Mouse (Mus musculus): Measurements from ENCODE around the gene Nbeal1. TPM values are rescaled to one million over a fixed set of nuclear protein-coding genes. Genes with fewer than 3 reads are reported as not detected.

Gene Nbeal1
- total RNA-seq, 2 experiments from 2014 or later = 31.4 to 46.7 TPM

DNA sequence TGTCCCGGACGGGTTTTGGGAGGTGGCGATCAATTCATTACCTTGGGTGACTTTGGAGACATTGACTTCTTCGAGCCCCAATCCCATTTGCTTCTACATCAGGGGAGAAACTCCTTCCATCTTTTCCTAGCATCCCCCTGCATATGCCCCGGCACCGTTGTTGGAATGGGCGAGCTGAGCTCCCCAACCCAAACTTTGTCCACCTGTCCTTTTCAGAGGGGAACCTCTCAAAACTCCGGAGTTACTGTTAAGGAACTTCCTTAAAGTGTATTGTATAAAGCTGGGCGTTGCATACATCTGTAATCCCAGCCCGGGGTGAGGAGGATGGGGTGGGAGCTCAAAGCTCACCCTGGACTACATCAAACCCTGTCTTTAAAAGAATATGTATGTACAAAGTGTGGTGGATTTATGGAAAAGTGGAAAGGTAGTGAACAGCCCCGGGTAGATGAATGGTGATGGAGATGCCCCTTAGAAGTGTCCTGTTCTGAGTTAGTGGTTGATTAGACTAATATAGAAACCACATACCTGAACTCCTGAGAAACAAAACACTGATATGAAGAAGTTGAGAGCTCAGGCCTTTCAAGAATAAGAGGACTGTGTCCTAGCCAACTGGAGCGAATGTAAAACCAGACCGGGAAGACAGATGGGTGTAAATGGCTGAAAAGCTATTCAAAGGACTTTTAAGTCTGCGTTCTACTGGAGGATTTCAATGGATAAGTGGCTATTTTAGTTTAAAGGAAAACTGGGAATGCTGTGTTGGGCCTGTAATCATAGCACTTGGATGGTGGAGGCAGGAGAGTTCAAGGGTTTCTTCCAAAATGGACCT, 163.4 kb downstream of the Nbeal1 start:
- DNase-seq = no peak

GRCm38 (mm10) chr1:60344670-60345069, 164.3 kb downstream of the Nbeal1 start:
- DNase-seq = no peak

GRCm38 (mm10) chr1:60345712-60346111, 165.3 kb downstream of the Nbeal1 start:
- DNase-seq = no peak

GRCm38 (mm10) chr1:60352786-60353185, 172.4 kb downstream of the Nbeal1 start:
- no peak for DNase-seq

- DNase-seq = no peak
These were observed 181.2 kb downstream of the Nbeal1 start for GRCm38 (mm10) chr1:60361626-60362025.

DNA sequence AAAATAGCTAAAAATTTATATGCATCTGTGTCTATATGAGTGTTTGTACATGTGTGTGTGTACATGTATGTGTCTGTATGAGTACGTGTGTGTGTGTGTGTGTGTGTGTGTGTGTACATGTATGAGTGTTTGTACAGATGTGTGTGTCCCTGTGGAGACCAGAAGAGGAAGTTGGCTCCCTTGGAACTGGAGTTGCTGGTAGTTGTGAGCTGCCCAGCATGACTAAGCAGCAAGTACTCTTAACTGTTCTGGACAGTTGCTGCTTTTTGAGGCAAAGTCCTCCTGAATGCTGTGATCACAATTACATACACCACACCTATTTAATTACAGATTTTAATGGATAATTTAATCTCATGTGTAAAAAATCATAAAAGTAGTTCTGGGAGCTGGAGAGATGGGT, 196.2 kb downstream of the Nbeal1 start:
- no peak for DNase-seq

DNA sequence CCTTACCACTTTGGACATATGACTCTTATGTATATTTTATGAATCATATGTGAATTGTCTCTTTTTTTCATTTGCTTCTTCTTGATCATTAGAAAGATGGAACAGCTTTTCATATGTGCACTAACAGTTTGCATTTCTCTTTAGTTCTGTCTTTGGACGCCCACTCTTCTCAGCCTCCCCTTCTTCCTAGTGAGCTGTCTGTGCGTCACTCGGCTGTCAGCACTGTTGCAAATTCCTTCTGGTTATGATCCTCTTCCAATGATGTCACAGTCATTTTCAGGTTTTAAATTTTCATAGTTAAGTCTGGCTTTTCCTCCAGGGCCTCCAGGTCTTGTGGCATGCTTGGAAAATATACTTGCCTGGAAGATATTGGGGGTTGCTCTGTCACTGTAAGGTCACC, 201.5 kb downstream of the Nbeal1 start:
- no peak for DNase-seq

Other genes starting within 250 kb of the Nbeal1 start
- 1 to 10 TPM; 1.8 to 2.8 TPM for gene Ica1l, start 137.4 kb upstream of the Nbeal1 start, total RNA-seq (2021)
- 10 to 100 TPM; 12.6 to 18.2 TPM for gene Carf, start 82.4 kb upstream of the Nbeal1 start, total RNA-seq (2021)
- 10 to 100 TPM; 17.5 to 18.2 TPM for gene Wdr12, start 82.0 kb upstream of the Nbeal1 start, total RNA-seq (2021)
- 10 to 100 TPM; 22.3 to 26.8 TPM for gene Cyp20a1, start 162.7 kb downstream of the Nbeal1 start, total RNA-seq (2021)
- gene Abi2, start 229.0 kb downstream of the Nbeal1 start, total RNA-seq (2021) = 10 to 100 TPM; 30.0 to 32.0 TPM